Comparison of ENCODE assay signal across 21 mouse cellular contexts in genomic region chr12:83387554-83387953, GRCm38 (mm10).
DNase-seq lines count a peak whose midpoint lies in the region; ATAC-seq lines count a peak whose summit lies in the region.
"Had no signal": no experiment of that assay in that cellular context is flagged by ENCODE, and none has a peak within 500 bp of the region (broad histone marks: within the 10 kb centered on the region; RNA-seq: fewer than 3 reads in every experiment).

No protein-coding gene starts in this region.

- 33% methylated on average over 3 of the region's 3 CpGs for WGBS in midbrain, embryonic 13.5 days
- WGBS in midbrain, embryonic 15.5 days, result 35% methylated on average over 3 of the region's 3 CpGs
- 15% methylated on average over 3 of the region's 3 CpGs for WGBS in heart, embryonic 12.5 days

- H3K36me3 ChIP-seq in midbrain, embryonic 13.5 days, result no peaks in the 10 kb centered on the region
- no peaks in the 10 kb centered on the region for H3K36me3 ChIP-seq in midbrain, embryonic 15.5 days (replicated peaks)
- no peaks in the 10 kb centered on the region for H3K36me3 ChIP-seq in heart, embryonic 12.5 days
- H3K36me3 ChIP-seq: embryonic facial prominence, embryonic 13.5 days; forebrain, embryonic 12.5 days; heart, embryonic 15.5 days; hindbrain, embryonic 13.5 days had no signal

- H3K27ac ChIP-seq in midbrain, embryonic 13.5 days, result peak overlapping the region; percentile 8; the same call in 1 of the 2 replicates
- no peak overlapping the region for H3K27ac ChIP-seq in midbrain, embryonic 15.5 days
- H3K27ac ChIP-seq in heart, embryonic 12.5 days (ENCODE audit: poor library complexity, severe bottlenecking), result no peak overlapping the region
- H3K27ac ChIP-seq: embryonic facial prominence, embryonic 13.5 days; forebrain, embryonic 12.5 days; heart, embryonic 15.5 days; hindbrain, embryonic 13.5 days; hindbrain, postnatal 0 days had no signal

- peaks cover 6% of the 10 kb centered on the region for H3K4me1 ChIP-seq in midbrain, embryonic 13.5 days (replicated peaks)
- 0 out of 2 replicates have a peak, but pooled peaks cover 5% of the 10 kb centered on the region for H3K4me1 ChIP-seq in midbrain, embryonic 15.5 days
- H3K4me1 ChIP-seq in heart, embryonic 12.5 days (replicated peaks), result peaks cover 65% of the 10 kb centered on the region
- H3K4me1 ChIP-seq: embryonic facial prominence, embryonic 13.5 days had no signal

- no peaks in the 10 kb centered on the region for H3K27me3 ChIP-seq in midbrain, embryonic 13.5 days
- no peaks in the 10 kb centered on the region for H3K27me3 ChIP-seq in midbrain, embryonic 15.5 days (replicated peaks)
- H3K27me3 ChIP-seq in heart, embryonic 12.5 days (replicated peaks), result no peaks in the 10 kb centered on the region
- H3K27me3 ChIP-seq: embryonic facial prominence, embryonic 13.5 days; forebrain, embryonic 12.5 days; heart, embryonic 15.5 days; hindbrain, embryonic 13.5 days had no signal

- H3K4me3 ChIP-seq in midbrain, embryonic 13.5 days (replicated peaks), result no peak overlapping the region
- no peak overlapping the region for H3K4me3 ChIP-seq in midbrain, embryonic 15.5 days
- H3K4me3 ChIP-seq in heart, embryonic 12.5 days, result no peak overlapping the region
- H3K4me3 ChIP-seq: embryonic facial prominence, embryonic 13.5 days; forebrain, embryonic 12.5 days; heart, embryonic 15.5 days; hindbrain, embryonic 13.5 days had no signal

- H3K4me2 ChIP-seq in midbrain, embryonic 13.5 days (replicated peaks), result no peak overlapping the region
- H3K4me2 ChIP-seq in midbrain, embryonic 15.5 days, result no peak overlapping the region
- H3K4me2 ChIP-seq in heart, embryonic 12.5 days, result no peak overlapping the region
- H3K4me2 ChIP-seq: embryonic facial prominence, embryonic 13.5 days; forebrain, embryonic 12.5 days; heart, embryonic 15.5 days; hindbrain, embryonic 13.5 days had no signal

- no peak overlapping the region for H3K9ac ChIP-seq in midbrain, embryonic 13.5 days (replicated peaks)
- no peak overlapping the region for H3K9ac ChIP-seq in midbrain, embryonic 15.5 days
- no peak overlapping the region for H3K9ac ChIP-seq in heart, embryonic 12.5 days
- H3K9ac ChIP-seq: embryonic facial prominence, embryonic 13.5 days; forebrain, embryonic 12.5 days; heart, embryonic 15.5 days; hindbrain, embryonic 13.5 days had no signal

- peak; percentile 59 for DNase-seq in R1 (ENCODE audit: low read depth, low spot score)
- peak; percentile 24 for DNase-seq in embryo, embryonic 9.5 days (ENCODE audit: extremely low spot score)
- peak; percentile 58 for DNase-seq in yolk sac, embryonic 10.5 days (ENCODE audit: low spot score)
- DNase-seq in spleen, adult 12 weeks (ENCODE audit: low spot score), result no peak
- DNase-seq: adrenal gland, postnatal 10 days; cerebellum, adult 11-12 months; cerebellum, adult 9-10 months; cerebellum, postnatal 25 days; gastrocnemius, postnatal 25 days; heart, postnatal 14 days had no signal

- no peaks in the 10 kb centered on the region for H3K9me3 ChIP-seq in midbrain, embryonic 13.5 days
- no peaks in the 10 kb centered on the region for H3K9me3 ChIP-seq in midbrain, embryonic 15.5 days
- no peaks in the 10 kb centered on the region for H3K9me3 ChIP-seq in heart, embryonic 12.5 days (replicated peaks)
- H3K9me3 ChIP-seq: embryonic facial prominence, embryonic 13.5 days; forebrain, embryonic 12.5 days; heart, embryonic 15.5 days; hindbrain, embryonic 13.5 days had no signal

- ATAC-seq in midbrain, embryonic 13.5 days, result no peak
- ATAC-seq in midbrain, embryonic 15.5 days (replicated peaks), result no peak
- no peak for ATAC-seq in activated CD4-positive, CD25-positive, alpha-beta regulatory T cell, adult 4 months
- ATAC-seq in heart, embryonic 12.5 days (ENCODE audit: insufficient number of reproducible peaks, low FRiP score), result no peak
- ATAC-seq: forebrain, embryonic 16.5 days; hindbrain, postnatal 0 days; Patski had no signal
